Mouse (Mus musculus) embryonic fibroblast, embryonic 13.5 days (primary cell): ENCODE results near the gene Urb1.

Source experiments
- CTCF ChIP-seq: IDR thresholded peaks from 2 replicates; pipeline ENCODE4 v1.5.1; 2011; ENCODE audit warnings: mild to moderate bottlenecking, control low read depth, low read length, moderate library complexity, borderline replicate concordance; ENCODE audit not compliant: insufficient read depth
- POLR2A ChIP-seq: IDR thresholded peaks from 2 replicates; pipeline ENCODE4 v1.6.1; 2011; ENCODE audit warnings: low read depth, mild to moderate bottlenecking, control low read depth, low read length, moderate library complexity

- TF ChIP-seq POLR2A, result no peak
- TF ChIP-seq CTCF, result no peak
These were observed 36.0 kb downstream of the Urb1 start for GRCm38 (mm10) chr16:90774216-90774615.
